Mouse (Mus musculus) liver, embryonic 15.5 days (tissue): ENCODE results near the gene Clcnka. TPM values are rescaled to one million over a fixed set of nuclear protein-coding genes. Genes with fewer than 3 reads are reported as not detected.

ENCODE experiments used
- ATAC-seq: fragments of 200-750 bp; cut with Nextera tagmentation; 2 replicates; pipeline ENCODE4 v1.8.0; 2017; ENCODE audit warnings: moderate number of reproducible peaks, mild to moderate bottlenecking, moderate library complexity; ENCODE audit not compliant: insufficient read depth
- H3K27ac ChIP-seq: fragments of 300-500 bp; sonication (generic); replicated peaks from 2 replicates; pipeline ENCODE4 v1.5.1; 2015; ENCODE audit warnings: mild to moderate bottlenecking, inconsistent platforms
- H3K27me3 ChIP-seq: fragments of 300-500 bp; sonication (generic); 2 replicates; pipeline ENCODE4 v1.6.1; 2015; ENCODE audit warnings: mild to moderate bottlenecking, inconsistent platforms
- H3K36me3 ChIP-seq: fragments of 300-500 bp; sonication (generic); replicated peaks from 2 replicates; pipeline ENCODE4 v1.6.1; 2015; ENCODE audit warnings: moderate library complexity, mild to moderate bottlenecking, inconsistent platforms
- H3K4me1 ChIP-seq: fragments of 300-500 bp; sonication (generic); replicated peaks from 2 replicates; pipeline ENCODE4 v1.6.1; 2015; ENCODE audit warnings: inconsistent platforms
- H3K4me2 ChIP-seq: fragments of 300-500 bp; sonication (generic); 2 replicates; pipeline ENCODE4 v1.6.1; 2015; ENCODE audit warnings: moderate library complexity, mild to moderate bottlenecking, inconsistent platforms
- H3K4me3 ChIP-seq: fragments of 300-500 bp; sonication (generic); replicated peaks from 2 replicates; pipeline ENCODE4 v1.5.1; 2015; ENCODE audit warnings: mild to moderate bottlenecking, inconsistent platforms
- H3K9ac ChIP-seq: fragments of 300-500 bp; sonication (generic); 2 replicates; pipeline ENCODE4 v1.6.1; 2015; ENCODE audit warnings: moderate library complexity, mild to moderate bottlenecking, inconsistent platforms
- H3K9me3 ChIP-seq: fragments of 300-500 bp; sonication (generic); replicated peaks from 2 replicates; pipeline ENCODE4 v1.6.1; 2016; ENCODE audit warnings: inconsistent platforms
- WGBS: fragments of 180-500 bp; shearing (Covaris S2); methylation state at CpG from one replicate; pipeline ENCODE4 v1.1.7; 2015; ENCODE audit warnings: mixed read lengths; ENCODE audit not compliant: insufficient replicate concordance; 5-methylcytosine and 5-hydroxymethylcytosine counted together
- polyA plus RNA-seq: library from polyadenylated mRNA; unstranded; fragments of >200 nt; fragmentation: Nextera tagmentation; extraction: Ambion mirVana; gene quantifications from 2 replicates; pipeline ENCODE4 v1.2.1, GENCODE M21; 2015

Clcnka gene
- polyA plus RNA-seq, 1 experiment from 2014 or later: not detected

DNA sequence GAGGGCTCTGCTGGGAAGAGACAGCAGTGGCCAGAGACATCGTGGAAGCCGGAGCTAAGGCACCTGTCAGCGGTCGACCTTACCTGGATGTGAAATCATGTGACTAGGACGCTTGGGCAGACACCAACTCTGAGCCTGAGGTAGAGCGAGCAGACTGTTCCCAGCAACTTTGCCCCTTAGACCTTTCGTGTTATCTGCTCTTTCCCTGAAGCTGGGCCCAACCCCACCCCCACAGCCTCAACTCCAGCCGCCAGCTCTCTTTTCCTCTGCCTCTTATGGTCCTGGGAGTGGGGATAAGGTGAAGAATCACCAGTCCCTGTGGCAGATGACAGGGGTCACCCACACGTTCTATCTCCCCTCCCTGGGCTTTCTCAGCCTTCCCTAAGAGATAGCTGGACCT, 22.4 kb upstream of the Clcnka start:
- no peak for ATAC-seq
- Histone ChIP-seq H3K27me3 (peaks cover 33% of the 10 kb centered on the region), H3K4me2 (no peak overlapping the region), H3K9ac (no peak overlapping the region), H3K4me1 (peaks cover 18% of the 10 kb centered on the region), H3K36me3 (no peaks in the 10 kb centered on the region), H3K27ac (no peak overlapping the region), H3K4me3 (no peak overlapping the region), H3K9me3 (no peaks in the 10 kb centered on the region)
- WGBS: 37% methylated on average over 9 of the region's 9 CpGs

DNA sequence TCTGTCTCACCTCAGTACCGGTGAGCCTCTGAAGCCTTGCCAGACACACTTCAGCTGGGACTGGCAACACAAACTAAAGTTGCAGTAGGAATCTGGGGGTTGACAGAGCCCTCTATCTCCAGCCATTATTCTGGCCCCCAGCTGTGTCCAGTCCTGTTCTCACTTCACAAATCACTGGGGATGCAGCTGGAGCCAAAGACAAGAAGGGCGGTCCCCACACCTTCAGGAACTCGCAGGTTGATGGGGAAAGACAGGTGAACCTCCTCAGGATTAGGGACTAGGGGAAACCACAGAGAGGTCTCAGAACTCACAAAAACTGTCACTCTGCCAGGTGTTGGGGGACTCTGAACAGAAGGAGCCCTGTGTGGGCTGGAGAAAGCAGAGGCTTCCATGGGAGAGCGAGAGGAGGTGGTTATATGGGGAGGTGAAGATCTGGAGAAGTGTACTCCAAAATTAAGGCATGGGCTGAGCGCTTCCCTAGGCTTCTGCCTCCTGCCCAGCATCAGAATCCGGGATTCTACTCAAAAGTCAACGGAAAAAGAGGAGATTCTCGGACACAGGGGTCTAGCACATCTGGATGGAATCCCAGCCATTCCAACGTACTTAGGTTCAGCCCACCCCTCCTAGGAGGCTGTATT, 21.8 kb upstream of the Clcnka start, which contains the start of gene Hspb7:
Gene Hspb7 (plus strand): TSS at position 588 of the 638 bp plus-strand sequence.
- no peak for ATAC-seq
- H3K27ac ChIP-seq: no peak within 1 kb of the TSS
- H3K27me3 ChIP-seq: peaks cover 28% of the 10 kb centered on the region
- no peaks in the 10 kb centered on the region for H3K36me3 ChIP-seq
- peaks cover 12% of the 10 kb centered on the region for H3K4me1 ChIP-seq
- no peaks in the 10 kb centered on the region for H3K9me3 ChIP-seq
- no peak within 1 kb of the TSS for H3K9ac ChIP-seq
- 43% methylated on average over 9 of the region's 9 CpGs for WGBS
- H3K4me2 ChIP-seq: no peak within 1 kb of the TSS
- H3K4me3 ChIP-seq: no peak within 1 kb of the TSS

DNA sequence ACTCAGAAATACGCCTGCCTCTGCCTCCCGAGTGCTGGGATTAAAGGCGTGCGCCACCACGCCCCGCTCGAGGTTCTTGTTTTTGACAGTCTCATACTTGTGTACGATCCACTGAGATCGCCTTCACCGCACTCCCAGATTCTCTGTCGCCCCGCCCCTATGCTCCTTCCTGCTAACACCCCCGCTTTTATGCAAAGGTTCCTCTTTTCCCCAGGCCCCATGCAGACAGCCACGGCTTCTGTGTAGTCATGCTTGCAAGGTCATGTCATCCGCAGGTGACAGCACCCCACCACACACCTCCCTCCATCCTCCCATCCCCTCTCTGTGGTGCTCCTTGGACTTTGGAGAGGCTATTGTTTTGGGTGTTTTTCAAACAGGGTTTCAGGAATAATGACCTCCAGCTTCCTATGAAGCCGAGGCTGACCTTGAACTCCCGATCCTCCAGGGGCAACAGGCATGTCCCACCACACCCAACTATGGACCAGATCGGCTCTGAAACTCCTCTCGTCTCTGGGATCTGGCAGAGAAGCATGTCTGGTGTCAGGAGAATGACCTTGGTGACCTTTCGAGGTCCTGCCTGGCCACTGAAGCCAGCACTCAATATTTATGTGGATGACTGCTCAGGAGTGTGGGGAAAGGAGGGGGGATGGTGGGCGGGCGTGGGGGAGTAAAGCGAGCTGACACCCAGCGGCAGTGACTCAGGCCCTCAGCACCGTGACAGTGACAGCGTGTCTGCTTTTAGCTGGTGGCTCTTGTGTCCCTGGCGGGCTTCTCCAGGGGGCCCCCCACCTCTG, 21.1 kb upstream of the Clcnka start:
- Histone ChIP-seq H3K9ac (no peak overlapping the region), H3K4me3 (no peak overlapping the region), H3K4me2 (no peak overlapping the region), H3K27ac (no peak overlapping the region), H3K9me3 (no peaks in the 10 kb centered on the region), H3K27me3 (peaks cover 21% of the 10 kb centered on the region), H3K36me3 (no peaks in the 10 kb centered on the region), H3K4me1 (peaks cover 11% of the 10 kb centered on the region)
- 19% methylated on average over 27 of the region's 27 CpGs for WGBS
- ATAC-seq: no peak

DNA sequence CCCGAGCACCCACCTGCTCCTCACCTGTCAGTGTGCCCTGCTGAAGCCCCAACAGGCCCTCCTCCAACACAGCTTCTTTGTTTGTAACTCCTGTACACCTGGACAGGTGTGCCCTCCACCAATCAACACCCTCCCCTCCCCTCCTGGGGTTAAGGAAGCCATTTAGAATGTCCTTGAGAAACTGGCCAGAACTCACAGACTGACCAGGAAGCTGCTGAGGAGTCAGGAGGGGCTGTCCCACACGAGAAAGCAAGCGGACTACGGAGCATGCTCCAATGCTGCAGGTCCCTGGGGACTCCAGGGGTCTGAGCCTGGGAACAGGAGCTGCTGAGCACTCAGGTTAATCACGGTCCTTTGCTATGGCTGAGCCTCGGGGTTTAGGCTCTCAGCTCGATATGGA, 17.4 kb upstream of the Clcnka start, which contains the start of gene Clcnkb:
Gene Clcnkb (minus strand): TSS at position 91 of the 400 bp plus-strand sequence.
- H3K9ac ChIP-seq: no peak within 1 kb of the TSS
- no peak within 1 kb of the TSS for H3K4me3 ChIP-seq
- no peak within 1 kb of the TSS for H3K4me2 ChIP-seq
- no peak for ATAC-seq
- H3K9me3 ChIP-seq: no peaks in the 10 kb centered on the region
- no peaks in the 10 kb centered on the region for H3K36me3 ChIP-seq
- peaks cover 14% of the 10 kb centered on the region for H3K27me3 ChIP-seq
- H3K4me1 ChIP-seq: peaks cover 6% of the 10 kb centered on the region
- 50% methylated on average over 7 of the region's 7 CpGs for WGBS
- H3K27ac ChIP-seq: no peak within 1 kb of the TSS

DNA sequence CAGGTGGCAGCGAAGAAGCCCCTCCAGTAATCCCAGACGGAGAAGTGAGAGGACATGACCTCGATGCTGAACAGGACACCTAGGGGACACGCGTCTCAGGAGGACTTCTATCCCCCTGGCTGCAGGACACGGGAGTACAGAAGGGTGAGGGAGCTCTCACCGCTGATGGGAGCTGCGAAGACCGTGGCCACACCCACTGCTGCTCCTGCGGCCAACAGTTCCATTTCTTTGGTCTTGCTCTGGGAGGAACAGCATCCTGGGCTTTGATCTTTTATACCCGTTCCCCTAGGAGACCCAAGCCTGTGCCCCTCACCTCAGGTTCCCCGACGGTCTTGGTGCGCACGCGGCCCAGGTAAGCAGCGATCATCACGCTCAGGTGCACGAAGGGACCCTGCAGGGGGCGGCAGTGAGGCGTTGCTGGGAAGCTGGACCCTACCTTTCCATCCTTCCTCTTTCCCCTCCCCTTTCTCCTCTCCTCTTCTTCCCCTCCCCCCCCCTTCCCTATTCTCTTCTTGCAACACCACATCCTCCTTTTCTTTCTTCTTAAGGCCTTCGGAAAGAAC, 13.0 kb upstream of the Clcnka start:
- Histone ChIP-seq H3K27ac (no peak overlapping the region), H3K4me1 (no peaks in the 10 kb centered on the region), H3K4me3 (no peak overlapping the region), H3K4me2 (no peak overlapping the region), H3K9me3 (no peaks in the 10 kb centered on the region), H3K9ac (no peak overlapping the region), H3K27me3 (peaks cover 7% of the 10 kb centered on the region), H3K36me3 (no peaks in the 10 kb centered on the region)
- WGBS: 17% methylated on average over 22 of the region's 22 CpGs
- no peak for ATAC-seq

DNA sequence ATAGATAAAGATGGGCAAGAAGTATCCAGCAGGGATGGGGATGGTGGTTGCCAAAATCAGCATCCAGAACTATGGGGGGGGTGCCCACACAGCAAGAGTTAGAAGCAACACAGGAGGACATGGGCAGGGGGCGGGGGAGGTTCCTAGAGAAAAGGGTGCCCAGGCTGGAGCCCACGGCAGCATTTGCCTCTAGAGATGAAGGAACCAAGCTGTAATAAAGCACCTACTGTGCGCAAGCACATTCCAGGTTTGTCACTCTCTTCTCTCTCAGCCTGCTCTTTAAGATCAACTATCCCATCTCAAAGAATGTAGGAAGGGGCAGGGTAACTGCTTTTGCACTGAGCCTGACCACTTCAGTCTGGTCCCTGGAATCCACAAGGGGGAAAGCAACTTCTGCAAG, 10.1 kb upstream of the Clcnka start:
- H3K36me3 ChIP-seq: no peaks in the 10 kb centered on the region
- 0 out of 2 replicates have a peak, but pooled peaks cover 3% of the 10 kb centered on the region for H3K4me1 ChIP-seq
- WGBS: 68% methylated on average over 3 of the region's 3 CpGs
- H3K27me3 ChIP-seq: peaks cover 23% of the 10 kb centered on the region
- no peak overlapping the region for H3K4me3 ChIP-seq
- ATAC-seq: no peak
- no peak overlapping the region for H3K27ac ChIP-seq
- H3K9ac ChIP-seq: no peak overlapping the region
- H3K9me3 ChIP-seq: no peaks in the 10 kb centered on the region
- H3K4me2 ChIP-seq: no peak overlapping the region

DNA sequence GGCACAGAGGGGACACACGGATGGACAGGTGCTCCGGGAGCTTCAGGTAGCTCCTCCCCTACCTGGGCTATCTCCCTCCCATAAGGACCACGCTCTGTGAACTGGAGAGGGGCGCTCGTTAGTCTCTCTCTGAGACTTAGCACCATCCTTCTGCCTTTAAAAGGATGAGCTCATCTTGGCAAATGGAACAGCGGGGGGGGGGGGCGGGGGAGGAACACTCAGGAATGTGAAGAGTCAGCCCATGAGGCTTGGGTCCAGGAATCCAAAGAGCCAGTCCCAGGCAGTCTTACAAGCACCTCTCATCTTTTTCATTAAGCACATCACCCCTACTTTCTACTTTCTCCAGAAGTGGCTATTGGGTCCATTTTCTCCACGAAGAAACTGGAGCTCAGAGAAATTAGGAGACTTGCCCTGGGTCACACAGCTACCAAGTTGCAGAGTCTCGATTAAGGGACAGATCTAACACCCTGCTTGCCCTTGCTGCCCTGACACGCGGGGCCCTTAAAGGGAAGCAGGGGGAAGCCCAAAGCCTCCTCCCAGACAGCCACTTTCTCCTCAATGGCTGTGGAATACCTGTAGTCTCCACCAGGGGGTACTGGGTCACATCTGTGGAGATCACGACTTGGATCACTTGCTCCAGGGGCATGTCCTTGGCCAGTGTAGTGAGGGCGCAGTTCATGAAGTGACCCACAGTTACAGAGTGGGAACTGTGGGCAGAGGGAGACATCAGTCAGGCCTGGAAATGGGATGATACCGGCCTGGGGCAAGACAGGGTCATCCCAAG, 8.2 kb upstream of the Clcnka start:
- no peak overlapping the region for H3K27ac ChIP-seq
- H3K4me1 ChIP-seq: 0 out of 2 replicates have a peak, but pooled peaks cover 3% of the 10 kb centered on the region
- ATAC-seq: no peak
- H3K4me2 ChIP-seq: no peak overlapping the region
- H3K9ac ChIP-seq: no peak overlapping the region
- WGBS: 33% methylated on average over 14 of the region's 14 CpGs
- H3K27me3 ChIP-seq: peaks cover 23% of the 10 kb centered on the region
- no peaks in the 10 kb centered on the region for H3K36me3 ChIP-seq
- H3K9me3 ChIP-seq: no peaks in the 10 kb centered on the region
- no peak overlapping the region for H3K4me3 ChIP-seq

DNA sequence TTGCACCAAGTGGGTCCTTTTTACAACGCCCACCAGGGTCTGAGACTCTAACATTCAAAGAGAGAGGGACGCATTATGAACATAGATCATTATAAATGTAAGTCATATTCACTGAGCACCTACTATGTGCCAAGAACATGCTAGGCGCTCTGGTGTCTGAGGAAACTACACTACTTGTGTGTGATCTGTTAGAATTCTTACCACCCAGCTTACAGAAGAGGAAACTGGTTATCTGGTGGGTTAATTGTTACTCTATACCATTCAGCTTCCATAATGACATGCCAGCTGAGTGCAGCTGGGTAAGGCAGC, 6.7 kb upstream of the Clcnka start:
- no peak for ATAC-seq
- 64% methylated on average over 3 of the region's 3 CpGs for WGBS
- H3K4me1 ChIP-seq: 0 out of 2 replicates have a peak, but pooled peaks cover 3% of the 10 kb centered on the region
- H3K36me3 ChIP-seq: no peaks in the 10 kb centered on the region
- H3K9me3 ChIP-seq: no peaks in the 10 kb centered on the region
- no peak overlapping the region for H3K4me3 ChIP-seq
- H3K4me2 ChIP-seq: no peak overlapping the region
- peaks cover 23% of the 10 kb centered on the region for H3K27me3 ChIP-seq
- H3K9ac ChIP-seq: no peak overlapping the region
- H3K27ac ChIP-seq: no peak overlapping the region

DNA sequence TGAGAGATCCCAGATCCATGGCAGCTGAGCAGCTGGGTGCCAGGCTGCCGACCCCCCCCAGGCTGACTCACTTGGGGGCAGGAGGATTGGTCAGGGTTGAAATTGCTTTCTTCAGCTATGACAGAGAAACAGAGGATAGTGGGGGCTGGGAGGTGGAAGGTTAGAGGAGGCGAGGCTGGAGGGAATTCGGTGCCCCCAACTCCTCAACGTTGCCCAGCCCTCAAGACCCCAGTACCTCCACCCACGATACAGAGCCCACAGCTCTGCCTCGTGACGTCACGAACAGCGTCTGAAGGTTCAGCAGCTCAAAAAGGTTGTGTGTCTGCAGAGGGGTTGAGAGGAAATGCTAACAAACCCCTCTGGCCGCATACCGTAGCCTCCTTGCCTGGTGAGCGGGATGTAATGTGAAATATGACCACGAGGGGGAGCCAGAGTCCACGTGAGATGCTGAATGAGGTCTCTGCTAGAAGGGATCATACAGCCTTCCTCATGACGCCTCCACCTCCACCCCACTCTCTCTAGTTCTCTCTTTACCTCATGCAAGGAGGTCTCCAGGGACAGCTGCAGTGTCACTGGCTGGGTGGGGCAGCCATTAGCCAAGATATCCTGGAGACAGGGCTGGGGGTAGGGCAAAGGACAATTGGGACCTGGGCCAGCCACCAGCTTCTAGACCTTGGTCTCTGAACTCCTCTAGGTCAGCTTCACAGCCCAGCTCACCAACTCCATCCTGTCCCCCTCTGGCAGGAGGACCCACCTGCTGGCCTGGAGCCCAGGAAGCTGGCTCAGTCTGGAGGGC, 6.2 kb upstream of the Clcnka start:
- H3K4me3 ChIP-seq: no peak overlapping the region
- H3K4me1 ChIP-seq: 0 out of 2 replicates have a peak, but pooled peaks cover 3% of the 10 kb centered on the region
- 10% methylated on average over 15 of the region's 15 CpGs for WGBS
- H3K27ac ChIP-seq: no peak overlapping the region
- no peak for ATAC-seq
- no peaks in the 10 kb centered on the region for H3K36me3 ChIP-seq
- H3K9me3 ChIP-seq: no peaks in the 10 kb centered on the region
- H3K27me3 ChIP-seq: peaks cover 23% of the 10 kb centered on the region
- H3K9ac ChIP-seq: no peak overlapping the region
- no peak overlapping the region for H3K4me2 ChIP-seq

DNA sequence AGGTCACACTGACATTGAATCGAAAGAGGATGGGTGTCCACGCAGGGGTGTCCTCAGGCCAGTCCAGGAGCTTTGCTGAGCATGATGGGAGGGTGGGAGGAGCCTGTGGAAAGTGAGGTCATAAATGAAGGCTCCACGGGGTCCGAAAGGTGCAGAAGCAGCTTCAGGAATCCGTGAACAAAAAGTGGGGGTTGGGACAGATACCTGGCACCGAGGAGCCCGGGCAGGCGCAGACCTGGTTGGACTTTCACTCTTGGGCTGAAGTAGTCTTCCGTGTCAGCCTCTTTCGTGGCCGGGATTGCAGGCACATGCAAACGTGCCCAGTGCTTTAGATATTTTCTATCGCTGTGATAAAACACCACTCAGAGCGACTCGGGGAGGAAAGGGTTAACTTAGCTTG, 1.6 kb upstream of the Clcnka start:
- Histone ChIP-seq H3K27me3 (peaks cover 14% of the 10 kb centered on the region), H3K27ac (no peak overlapping the region), H3K9me3 (no peaks in the 10 kb centered on the region), H3K4me3 (no peak overlapping the region), H3K36me3 (no peaks in the 10 kb centered on the region), H3K4me1 (0 out of 2 replicates have a peak, but pooled peaks cover 3% of the 10 kb centered on the region), H3K4me2 (no peak overlapping the region), H3K9ac (no peak overlapping the region)
- 69% methylated on average over 15 of the region's 15 CpGs for WGBS
- ATAC-seq: no peak
